Mouse (Mus musculus) ES-Bruce4 (cell line): ENCODE data around the gene Slc19a1.

Experiments used
- CTCF ChIP-seq: IDR thresholded peaks from one replicate; pipeline ENCODE4 v1.8.1; 2011; ENCODE audit warnings: low read depth, low read length
- POLR2A ChIP-seq: IDR thresholded peaks from one replicate; pipeline ENCODE4 v1.8.1; 2011; ENCODE audit warnings: low read length; ENCODE audit not compliant: insufficient read depth

DNA sequence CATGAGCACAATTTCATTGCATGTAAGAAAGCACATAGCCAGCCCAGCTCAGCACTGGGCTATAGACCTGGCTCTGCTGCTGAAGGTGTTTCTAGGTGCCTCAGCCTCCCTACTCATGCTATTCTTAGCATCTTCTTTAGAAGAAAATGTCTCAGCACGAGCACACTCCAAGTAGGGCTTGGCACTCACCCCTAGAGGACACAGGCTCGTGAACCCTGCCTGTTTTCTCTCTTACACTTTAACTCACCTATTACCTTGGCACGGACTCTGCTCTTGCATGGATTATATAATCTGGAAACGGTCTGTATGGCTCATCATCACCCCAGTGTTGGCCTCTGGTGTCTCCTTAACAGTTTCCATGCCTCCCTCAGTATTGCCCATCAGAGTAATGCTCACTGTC is 20.4 kb upstream of the Slc19a1 start:
- TF ChIP-seq CTCF (no peak), POLR2A (no peak)
